Mouse (Mus musculus) ES-Bruce4 (cell line): ENCODE results near the gene Kalrn. TPM values are rescaled to one million over a fixed set of nuclear protein-coding genes. Genes with fewer than 3 reads are reported as not detected.
A peak's percentile ranks its signal among the peaks of the same experiment; 100 is the strongest.

Experiments
- H3K27ac ChIP-seq: 2 replicates; pipeline ENCODE4 v1.5.1; 2012; ENCODE audit warnings: low read length, inconsistent platforms; ENCODE audit not compliant: insufficient read depth
- H3K27me3 ChIP-seq: 2 replicates; pipeline ENCODE4 v1.6.1; 2012; ENCODE audit warnings: mild to moderate bottlenecking, low read length, inconsistent platforms; ENCODE audit not compliant: control insufficient read depth, poor library complexity, insufficient read depth, severe bottlenecking
- H3K36me3 ChIP-seq: 2 replicates; pipeline ENCODE4 v1.6.1; 2012; ENCODE audit warnings: inconsistent platforms, mild to moderate bottlenecking, low read length, moderate library complexity; ENCODE audit not compliant: control insufficient read depth, poor library complexity, insufficient read depth, severe bottlenecking
- H3K4me1 ChIP-seq: one replicate; pipeline ENCODE4 v1.8.1; 2011; ENCODE audit warnings: low read length; ENCODE audit not compliant: control insufficient read depth, insufficient read depth
- H3K4me3 ChIP-seq: 2 replicates; pipeline ENCODE4 v1.5.1; 2011; ENCODE audit warnings: low read depth, mild to moderate bottlenecking, low read length
- H3K9ac ChIP-seq: 2 replicates; pipeline ENCODE4 v1.6.1; 2012; ENCODE audit warnings: low read depth, mild to moderate bottlenecking, inconsistent platforms; ENCODE audit not compliant: poor library complexity, severe bottlenecking
- H3K9me3 ChIP-seq: replicated peaks from 2 replicates; pipeline ENCODE4 v1.6.1; 2012; ENCODE audit warnings: mild to moderate bottlenecking, low read length, inconsistent platforms; ENCODE audit not compliant: control insufficient read depth, poor library complexity, insufficient read depth, severe bottlenecking
- CTCF ChIP-seq: IDR thresholded peaks from one replicate; pipeline ENCODE4 v1.8.1; 2011; ENCODE audit warnings: low read depth, low read length
- EP300 ChIP-seq: IDR thresholded peaks from 2 replicates; pipeline ENCODE4 v1.6.1; 2011; ENCODE audit warnings: low read depth, low read length; ENCODE audit not compliant: insufficient read depth
- POLR2A ChIP-seq: IDR thresholded peaks from one replicate; pipeline ENCODE4 v1.8.1; 2011; ENCODE audit warnings: low read length; ENCODE audit not compliant: insufficient read depth
- polyA plus RNA-seq: library from polyadenylated mRNA; stranded (reverse); fragments of >200 nt; gene quantifications from 2 replicates; pipeline ENCODE4 v1.2.4, GENCODE M21; 2011; ENCODE audit warnings: low read depth; ENCODE audit not compliant: missing spikeins, insufficient read depth, insufficient read length

The Kalrn gene
- polyA plus RNA-seq, 1 experiment = 8.2 TPM

GRCm38 (mm10) chr16:33986993-33987392 is 586.3 kb downstream of the Kalrn start:
- Histone ChIP-seq H3K4me3 (no peak overlapping the region), H3K36me3 (no peaks in the 10 kb centered on the region), H3K9me3 (no peaks in the 10 kb centered on the region), H3K9ac (no peak overlapping the region), H3K27ac (no peak overlapping the region), H3K27me3 (no peaks in the 10 kb centered on the region), H3K4me1 (no peaks in the 10 kb centered on the region)
- no peak for TF ChIP-seq POLR2A
- no peak for TF ChIP-seq EP300
- TF ChIP-seq CTCF = no peak

- Histone ChIP-seq H3K9me3 (0 out of 2 replicates have a peak, but pooled peaks cover 3% of the 10 kb centered on the region), H3K4me1 (no peaks in the 10 kb centered on the region), H3K27ac (no peak overlapping the region), H3K27me3 (no peaks in the 10 kb centered on the region), H3K4me3 (no peak overlapping the region), H3K36me3 (no peaks in the 10 kb centered on the region), H3K9ac (no peak overlapping the region)
- TF ChIP-seq EP300 (no peak), CTCF (no peak), POLR2A (no peak)
Observed at GRCm38 (mm10) chr16:33985372-33985771, 588.0 kb downstream of the Kalrn start.

GRCm38 (mm10) chr16:33983712-33984111 is 589.6 kb downstream of the Kalrn start:
- Histone ChIP-seq H3K4me1 (no peaks in the 10 kb centered on the region), H3K4me3 (no peak overlapping the region), H3K9ac (no peak overlapping the region), H3K27me3 (no peaks in the 10 kb centered on the region), H3K27ac (no peak overlapping the region), H3K36me3 (no peaks in the 10 kb centered on the region), H3K9me3 (0 out of 2 replicates have a peak, but pooled peaks cover 3% of the 10 kb centered on the region)
- no peak for TF ChIP-seq CTCF
- TF ChIP-seq EP300 = no peak
- no peak for TF ChIP-seq POLR2A

GRCm38 (mm10) chr16:33979855-33980254 is 593.5 kb downstream of the Kalrn start:
- peaks cover 17% of the 10 kb centered on the region for H3K9me3 ChIP-seq
- TF ChIP-seq POLR2A = no peak
- TF ChIP-seq EP300 = peak; percentile 59

GRCm38 (mm10) chr16:33967283-33967640 is 606.1 kb downstream of the Kalrn start:
- Histone ChIP-seq H3K4me3 (no peak overlapping the region), H3K9me3 (no peaks in the 10 kb centered on the region), H3K36me3 (peaks cover 15% of the 10 kb centered on the region), H3K27ac (no peak overlapping the region), H3K4me1 (no peaks in the 10 kb centered on the region), H3K9ac (peak overlapping the region; percentile 82), H3K27me3 (no peaks in the 10 kb centered on the region)
- TF ChIP-seq EP300 (no peak), POLR2A (no peak)

More at GRCm38 (mm10) chr16:33979855-33980254, 593.5 kb downstream of the Kalrn start:
- no peaks in the 10 kb centered on the region for H3K4me1 ChIP-seq
- no peaks in the 10 kb centered on the region for H3K27me3 ChIP-seq
- no peak overlapping the region for H3K4me3 ChIP-seq
- H3K36me3 ChIP-seq = no peaks in the 10 kb centered on the region
- no peak overlapping the region for H3K9ac ChIP-seq
- H3K27ac ChIP-seq = peak overlapping the region; percentile 70

- H3K4me1 ChIP-seq = no peaks in the 10 kb centered on the region
- H3K9ac ChIP-seq = peak within 1 kb of the TSS; percentile 82
- TF ChIP-seq POLR2A = peak; percentile 50
- no peak for TF ChIP-seq CTCF
- no peak within 1 kb of the TSS for H3K27ac ChIP-seq
- peak within 1 kb of the TSS; percentile 86 for H3K4me3 ChIP-seq
- H3K36me3 ChIP-seq = peaks cover 20% of the 10 kb centered on the region
- H3K27me3 ChIP-seq = no peaks in the 10 kb centered on the region
- H3K9me3 ChIP-seq = no peaks in the 10 kb centered on the region
Observed at GRCm38 (mm10) chr16:33966538-33967282, 606.6 kb downstream of the Kalrn start, which contains the start of gene Umps. TSS of gene Umps (minus strand) at chr16:33967038.
